Mouse (Mus musculus) intestine, embryonic 16.5 days (tissue): ENCODE measurements at regions not wholly inside any gene's neighbourhood (a gene's known extent, or its start where the extent isn't known, plus 50 kb on each side); places are given as distances from the start of the nearest gene placed in this dataset.

Source experiments
- ATAC-seq: fragments of 200-750 bp; cut with Nextera tagmentation; 2 replicates; pipeline ENCODE4 v1.8.0; 2017; ENCODE audit warnings: moderate TSS enrichment, moderate library complexity
- H3K27ac ChIP-seq: fragments of 300-500 bp; sonication (generic); 2 replicates; pipeline ENCODE4 v1.5.1; 2014; ENCODE audit warnings: mild to moderate bottlenecking, low read length
- H3K27me3 ChIP-seq: fragments of 300-500 bp; sonication (generic); replicated peaks from 2 replicates; pipeline ENCODE4 v1.6.1; 2014; ENCODE audit warnings: low read length, control low read depth, mixed read lengths; ENCODE audit not compliant: control insufficient read depth, insufficient read depth
- H3K36me3 ChIP-seq: fragments of 300-500 bp; sonication (generic); 2 replicates; pipeline ENCODE4 v1.6.1; 2014; ENCODE audit warnings: low read length, control low read depth; ENCODE audit not compliant: control insufficient read depth, insufficient read depth
- H3K4me1 ChIP-seq: fragments of 300-500 bp; sonication (generic); 2 replicates; pipeline ENCODE4 v1.6.1; 2014; ENCODE audit warnings: low read length, control low read depth, mixed read lengths; ENCODE audit not compliant: control insufficient read depth, insufficient read depth
- H3K4me2 ChIP-seq: fragments of 300-500 bp; sonication (generic); 2 replicates; pipeline ENCODE4 v1.6.1; 2014; ENCODE audit warnings: low read depth, low read length, control low read depth
- H3K4me3 ChIP-seq: fragments of 300-500 bp; sonication (generic); 2 replicates; pipeline ENCODE4 v1.5.1; 2014; ENCODE audit warnings: mild to moderate bottlenecking, low read length
- H3K9ac ChIP-seq: fragments of 300-500 bp; sonication (generic); 2 replicates; pipeline ENCODE4 v1.6.1; 2014; ENCODE audit warnings: low read depth, low read length
- H3K9me3 ChIP-seq: fragments of 300-500 bp; sonication (generic); 2 replicates; pipeline ENCODE4 v1.6.1; 2016; ENCODE audit warnings: low read length, control low read depth; ENCODE audit not compliant: control insufficient read depth
- WGBS: fragments of 180-500 bp; shearing (Covaris S2); extraction: QIAGEN DNeasy Blood & Tissue Kit; methylation state at CpG from one replicate; pipeline ENCODE4 v1.1.7; 2014; 5-methylcytosine and 5-hydroxymethylcytosine counted together

DNA sequence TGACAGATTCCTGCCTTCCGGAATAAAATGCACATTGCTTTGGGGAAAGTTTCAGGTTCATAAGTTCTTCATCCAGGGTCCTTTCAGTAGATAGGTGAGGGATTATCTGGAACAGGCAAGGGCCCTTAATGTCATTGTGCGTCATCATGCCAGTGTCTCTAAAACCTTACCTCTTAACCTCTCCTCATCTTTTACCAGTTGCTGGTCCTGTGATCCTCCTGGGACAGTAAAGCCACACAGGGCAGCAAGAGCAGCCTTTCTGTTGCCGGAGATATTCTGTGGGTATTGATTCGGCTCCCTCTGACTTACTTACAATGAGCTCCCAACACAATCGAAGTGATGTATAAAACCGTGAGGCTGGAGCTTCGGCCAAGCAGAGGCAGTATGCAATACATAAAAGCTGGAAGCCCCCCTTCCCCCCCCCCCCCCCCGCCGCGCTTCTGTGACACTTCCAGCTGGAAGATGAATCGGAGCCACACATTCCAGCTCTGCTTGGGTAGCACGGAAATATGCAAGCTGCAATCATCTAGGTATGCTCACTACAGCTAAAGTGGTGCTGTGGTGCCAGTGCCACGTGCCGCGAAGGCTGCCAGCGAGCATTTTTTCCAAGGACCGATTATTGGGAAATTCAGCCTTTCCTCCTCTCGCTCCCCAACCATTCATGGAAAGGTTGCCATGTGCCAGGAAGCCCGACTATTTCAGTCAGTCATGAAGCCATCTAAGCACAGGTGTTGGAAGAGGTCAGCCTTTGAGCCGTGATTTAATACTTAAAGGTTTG lies 252.2 kb downstream of the Enc1 start:
- no peak overlapping the region for H3K27ac ChIP-seq
- no peak for ATAC-seq
- no peaks in the 10 kb centered on the region for H3K36me3 ChIP-seq
- WGBS, result 65% methylated on average over 20 of the region's 20 CpGs
- H3K27me3 ChIP-seq, result no peaks in the 10 kb centered on the region
- H3K4me1 ChIP-seq, result peaks cover 10% of the 10 kb centered on the region
- H3K4me2 ChIP-seq, result no peak overlapping the region
- no peaks in the 10 kb centered on the region for H3K9me3 ChIP-seq
- no peak overlapping the region for H3K4me3 ChIP-seq
- no peak overlapping the region for H3K9ac ChIP-seq

DNA sequence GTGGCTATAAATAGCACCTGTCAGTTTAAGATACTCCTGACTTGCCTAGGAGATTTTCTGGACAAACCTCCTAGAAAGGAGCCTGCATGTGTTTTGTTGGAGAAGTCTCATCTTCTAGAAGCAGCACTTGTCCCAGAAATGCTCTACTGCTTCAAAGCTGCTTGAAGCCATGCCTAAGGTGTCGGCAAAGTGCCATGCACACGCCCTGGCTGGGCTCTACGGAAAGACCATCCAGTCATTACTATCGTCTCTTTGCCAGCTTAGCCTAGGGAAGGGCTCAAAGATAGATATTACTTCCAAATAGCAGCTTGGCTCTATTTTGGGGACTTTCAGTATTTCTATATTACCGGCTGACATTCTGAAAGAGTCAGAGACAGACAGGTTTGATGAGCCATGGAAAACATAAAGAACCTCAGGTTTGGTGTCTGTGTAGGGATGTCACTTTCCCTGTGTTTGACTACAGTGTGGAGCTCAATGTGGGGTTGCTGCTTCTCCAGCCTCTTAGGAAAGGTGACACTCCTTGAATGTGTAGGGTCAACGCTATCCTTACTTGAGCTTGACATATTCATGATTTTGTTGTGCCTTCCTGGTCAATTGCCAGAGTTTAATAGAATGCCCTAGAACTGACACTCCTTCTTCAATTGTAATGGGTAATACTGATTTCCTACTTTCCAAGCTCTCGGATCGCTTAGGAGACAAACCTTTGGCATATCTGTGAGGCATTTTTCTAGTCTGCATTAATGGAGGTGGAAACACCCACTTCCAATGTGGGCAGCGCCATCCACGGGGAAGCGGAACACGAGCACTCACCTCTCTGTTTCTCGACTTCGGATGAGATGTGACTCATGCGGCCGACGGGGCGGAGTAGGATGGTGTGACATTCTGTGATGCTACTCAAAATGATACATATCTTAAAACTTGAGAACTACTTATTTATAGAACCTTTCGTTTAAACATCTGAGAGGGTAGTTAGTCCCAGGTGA lies 251.3 kb downstream of the Enc1 start:
- Histone ChIP-seq H3K4me2 (no peak overlapping the region), H3K4me3 (no peak overlapping the region), H3K27ac (no peak overlapping the region), H3K27me3 (no peaks in the 10 kb centered on the region), H3K9me3 (no peaks in the 10 kb centered on the region), H3K4me1 (peaks cover 13% of the 10 kb centered on the region), H3K9ac (no peak overlapping the region), H3K36me3 (no peaks in the 10 kb centered on the region)
- no peak for ATAC-seq
- WGBS, result 94% methylated on average over 19 of the region's 19 CpGs

DNA sequence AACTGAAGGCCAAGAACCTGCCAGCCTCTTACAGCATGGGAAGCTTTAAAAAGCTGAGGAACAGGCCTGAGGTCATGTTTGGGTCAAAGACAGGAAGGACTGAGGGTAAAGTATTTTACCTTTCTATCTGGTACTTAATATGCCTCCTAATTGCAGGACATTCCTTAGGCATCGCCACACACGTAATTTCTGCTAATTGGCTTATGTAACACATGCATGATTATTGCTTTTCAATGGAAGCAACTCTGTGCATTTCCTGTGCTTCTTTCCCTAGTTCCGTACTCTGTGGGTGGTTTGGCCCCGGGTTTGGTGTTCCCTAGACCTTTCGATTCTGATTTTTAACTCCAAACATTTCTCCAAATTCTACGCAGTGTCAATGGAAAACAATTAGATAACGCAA lies 249.2 kb downstream of the Enc1 start:
- H3K4me1 ChIP-seq, result peaks cover 13% of the 10 kb centered on the region
- no peak overlapping the region for H3K4me2 ChIP-seq
- no peak overlapping the region for H3K27ac ChIP-seq
- no peak overlapping the region for H3K9ac ChIP-seq
- H3K4me3 ChIP-seq, result no peak overlapping the region
- H3K36me3 ChIP-seq, result no peaks in the 10 kb centered on the region
- WGBS, result 72% methylated on average over 7 of the region's 7 CpGs
- H3K27me3 ChIP-seq, result no peaks in the 10 kb centered on the region
- no peak for ATAC-seq
- H3K9me3 ChIP-seq, result no peaks in the 10 kb centered on the region

DNA sequence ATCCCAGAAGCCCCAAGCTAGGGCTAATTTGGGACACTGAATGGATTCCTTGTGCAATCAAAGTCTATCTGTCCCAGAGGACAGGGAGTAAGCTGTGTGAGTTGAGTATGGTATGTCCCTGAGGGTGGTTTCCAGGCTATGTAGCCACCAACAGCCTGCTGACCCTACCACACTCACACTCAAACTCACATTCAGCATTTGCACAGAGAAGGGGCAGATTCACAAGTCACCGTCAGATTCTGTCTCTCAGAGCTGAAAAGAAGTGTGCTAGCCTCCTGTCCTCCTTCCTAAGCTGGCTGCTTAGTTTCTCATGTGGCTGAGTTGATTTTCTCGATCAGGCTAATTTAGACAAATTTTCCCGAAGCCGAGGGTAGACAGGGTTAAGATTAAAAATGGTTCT lies 248.8 kb downstream of the Enc1 start:
- no peak overlapping the region for H3K4me3 ChIP-seq
- H3K4me1 ChIP-seq, result peaks cover 13% of the 10 kb centered on the region
- no peak overlapping the region for H3K27ac ChIP-seq
- no peak overlapping the region for H3K9ac ChIP-seq
- no peaks in the 10 kb centered on the region for H3K36me3 ChIP-seq
- H3K9me3 ChIP-seq, result no peaks in the 10 kb centered on the region
- no peaks in the 10 kb centered on the region for H3K27me3 ChIP-seq
- H3K4me2 ChIP-seq, result no peak overlapping the region
- 60% methylated on average over 4 of the region's 4 CpGs for WGBS
- no peak for ATAC-seq

DNA sequence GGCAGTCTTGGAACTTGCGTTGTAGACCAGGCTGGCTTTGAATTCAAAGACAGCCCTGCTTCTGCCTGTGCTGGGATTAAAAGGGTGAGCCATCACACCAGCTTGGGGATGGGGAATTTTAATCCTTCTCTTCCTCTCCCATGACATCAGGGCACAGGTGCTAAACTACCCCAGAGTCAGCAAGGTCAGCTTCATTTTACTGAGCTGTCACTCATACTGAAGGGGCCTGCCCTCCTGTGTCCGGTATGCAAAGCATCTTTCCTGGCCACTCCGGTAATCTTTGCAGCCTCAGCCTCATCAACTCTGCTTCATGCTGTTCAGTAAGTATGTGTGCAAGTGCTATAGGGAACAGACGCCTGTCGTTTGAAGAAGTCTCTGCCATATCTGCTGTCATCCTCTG lies 248.1 kb downstream of the Enc1 start:
- H3K36me3 ChIP-seq, result no peaks in the 10 kb centered on the region
- no peaks in the 10 kb centered on the region for H3K9me3 ChIP-seq
- no peak overlapping the region for H3K4me2 ChIP-seq
- no peak for ATAC-seq
- H3K4me1 ChIP-seq, result peaks cover 13% of the 10 kb centered on the region
- no peak overlapping the region for H3K4me3 ChIP-seq
- H3K27me3 ChIP-seq, result no peaks in the 10 kb centered on the region
- WGBS, result 56% methylated on average over 5 of the region's 5 CpGs
- no peak overlapping the region for H3K27ac ChIP-seq
- H3K9ac ChIP-seq, result no peak overlapping the region

DNA sequence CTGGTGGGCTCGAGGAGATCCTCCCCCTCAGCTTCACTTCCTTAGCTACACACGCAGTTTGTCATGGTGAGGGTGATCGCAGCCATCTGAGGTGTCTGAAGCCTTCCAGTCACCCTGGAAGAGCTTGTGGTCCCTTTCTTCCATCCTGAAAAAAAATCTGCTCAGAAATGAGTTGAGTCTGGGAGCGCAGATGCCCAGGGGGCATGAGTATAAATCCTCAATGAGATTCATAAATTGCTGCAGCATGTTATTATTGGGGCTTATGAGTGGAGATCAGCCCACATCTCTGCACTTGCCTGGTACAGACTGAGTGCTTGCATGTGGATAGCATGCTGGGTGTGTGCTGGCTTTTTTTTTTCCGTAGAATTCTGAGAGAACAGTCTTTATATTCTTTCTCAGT lies 247.6 kb downstream of the Enc1 start:
- 57% methylated on average over 5 of the region's 5 CpGs for WGBS
- no peak overlapping the region for H3K4me3 ChIP-seq
- H3K27ac ChIP-seq, result no peak overlapping the region
- no peaks in the 10 kb centered on the region for H3K9me3 ChIP-seq
- no peak for ATAC-seq
- H3K4me2 ChIP-seq, result no peak overlapping the region
- H3K27me3 ChIP-seq, result no peaks in the 10 kb centered on the region
- no peak overlapping the region for H3K9ac ChIP-seq
- H3K4me1 ChIP-seq, result peaks cover 13% of the 10 kb centered on the region
- H3K36me3 ChIP-seq, result no peaks in the 10 kb centered on the region

DNA sequence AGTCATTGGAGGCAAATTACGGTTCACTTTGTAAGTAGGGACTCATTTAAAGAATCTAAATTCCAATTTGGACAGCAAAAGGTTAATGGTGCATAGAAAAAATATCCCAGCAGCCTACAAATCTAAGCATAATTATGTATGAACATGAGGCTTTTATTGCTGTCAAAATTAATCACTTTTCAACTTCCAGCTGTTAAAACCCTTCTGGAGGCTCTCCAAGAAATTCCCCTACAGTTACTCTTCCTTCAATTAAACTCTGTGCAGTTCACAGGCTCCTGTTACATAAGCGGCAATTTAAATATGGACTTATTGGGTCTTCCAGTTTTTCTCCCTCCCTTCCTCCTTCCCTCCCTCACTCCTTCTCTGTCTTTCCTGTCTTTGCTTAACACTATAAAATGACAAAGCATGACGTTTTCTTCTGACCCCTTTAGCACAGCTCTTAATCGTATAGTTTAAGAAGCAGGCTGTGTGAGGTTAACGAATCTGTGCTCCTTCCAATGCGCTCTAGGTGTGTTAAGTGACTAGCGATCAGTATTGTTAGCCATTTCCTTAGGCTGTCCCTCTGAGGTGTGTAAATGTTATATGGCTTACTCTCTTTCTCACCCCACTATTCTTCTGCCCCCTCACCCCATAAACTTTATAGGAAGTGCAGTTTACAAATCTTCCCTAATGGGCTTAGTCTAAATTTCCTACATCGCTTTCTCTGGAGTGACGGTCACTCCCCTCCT lies 247.0 kb downstream of the Enc1 start:
- no peak for ATAC-seq
- no peaks in the 10 kb centered on the region for H3K9me3 ChIP-seq
- peaks cover 13% of the 10 kb centered on the region for H3K4me1 ChIP-seq
- H3K27ac ChIP-seq, result no peak overlapping the region
- no peak overlapping the region for H3K4me3 ChIP-seq
- H3K4me2 ChIP-seq, result no peak overlapping the region
- H3K36me3 ChIP-seq, result no peaks in the 10 kb centered on the region
- H3K27me3 ChIP-seq, result no peaks in the 10 kb centered on the region
- no peak overlapping the region for H3K9ac ChIP-seq
- 55% methylated on average over 9 of the region's 9 CpGs for WGBS

DNA sequence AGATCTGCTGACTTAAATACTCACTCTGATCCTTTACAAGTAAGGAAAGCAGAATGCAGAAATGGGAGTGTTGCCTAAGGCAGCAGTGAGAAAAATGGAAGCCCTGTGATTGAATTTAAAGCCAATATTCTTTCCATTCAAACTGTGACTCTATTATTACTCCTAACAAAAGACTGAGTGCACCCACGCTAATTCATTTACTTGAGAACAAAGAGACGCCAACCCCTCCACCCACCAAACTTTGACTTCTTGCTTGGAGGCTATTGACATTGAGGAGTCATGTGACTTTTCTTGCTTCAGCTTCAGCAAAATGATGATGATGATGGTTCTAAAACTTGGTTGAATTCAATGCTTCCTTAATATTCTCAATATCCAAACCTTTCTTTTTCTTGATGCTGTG lies 245.6 kb downstream of the Enc1 start:
- WGBS, result 82% methylated on average over 2 of the region's 2 CpGs
- H3K9ac ChIP-seq, result no peak overlapping the region
- H3K9me3 ChIP-seq, result no peaks in the 10 kb centered on the region
- H3K4me3 ChIP-seq, result no peak overlapping the region
- no peak overlapping the region for H3K4me2 ChIP-seq
- no peaks in the 10 kb centered on the region for H3K36me3 ChIP-seq
- no peak overlapping the region for H3K27ac ChIP-seq
- peaks cover 13% of the 10 kb centered on the region for H3K4me1 ChIP-seq
- ATAC-seq, result no peak
- no peaks in the 10 kb centered on the region for H3K27me3 ChIP-seq

DNA sequence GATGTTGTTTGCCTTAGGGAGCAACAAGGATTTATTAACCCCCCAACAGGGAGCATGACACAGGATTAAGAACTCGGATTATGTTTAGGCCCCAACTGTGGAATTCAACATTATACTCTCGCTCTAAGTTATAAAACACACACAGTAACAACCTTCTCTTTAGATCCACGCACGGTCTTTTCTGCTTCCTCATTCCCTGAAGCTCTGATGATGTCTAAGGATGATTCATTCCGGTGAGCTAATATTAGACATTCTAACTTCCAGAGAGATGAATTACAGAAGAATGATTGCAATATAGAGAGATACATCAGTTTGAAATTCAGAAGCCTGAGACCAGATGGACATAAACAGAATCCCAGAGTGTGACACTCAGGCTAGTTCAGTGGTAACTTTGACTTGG lies 245.0 kb downstream of the Enc1 start:
- no peak overlapping the region for H3K27ac ChIP-seq
- WGBS, result 74% methylated on average over 5 of the region's 5 CpGs
- H3K36me3 ChIP-seq, result no peaks in the 10 kb centered on the region
- no peak overlapping the region for H3K9ac ChIP-seq
- H3K9me3 ChIP-seq, result no peaks in the 10 kb centered on the region
- no peak overlapping the region for H3K4me2 ChIP-seq
- H3K4me3 ChIP-seq, result no peak overlapping the region
- peaks cover 13% of the 10 kb centered on the region for H3K4me1 ChIP-seq
- no peaks in the 10 kb centered on the region for H3K27me3 ChIP-seq
- no peak for ATAC-seq
